Mouse (Mus musculus) erythroblast, embryonic 14.5 days (primary cell): ENCODE data around the gene Efcab9.

Experiments
- GATA1 ChIP-seq: IDR thresholded peaks from 2 replicates; pipeline ENCODE4 v1.6.1; 2012; ENCODE audit warnings: low read length, inconsistent platforms, mixed read lengths
- TAL1 ChIP-seq: IDR thresholded peaks from 3 replicates; pipeline ENCODE4 v1.6.1; 2012; ENCODE audit warnings: low read length, inconsistent platforms, mixed read lengths

DNA sequence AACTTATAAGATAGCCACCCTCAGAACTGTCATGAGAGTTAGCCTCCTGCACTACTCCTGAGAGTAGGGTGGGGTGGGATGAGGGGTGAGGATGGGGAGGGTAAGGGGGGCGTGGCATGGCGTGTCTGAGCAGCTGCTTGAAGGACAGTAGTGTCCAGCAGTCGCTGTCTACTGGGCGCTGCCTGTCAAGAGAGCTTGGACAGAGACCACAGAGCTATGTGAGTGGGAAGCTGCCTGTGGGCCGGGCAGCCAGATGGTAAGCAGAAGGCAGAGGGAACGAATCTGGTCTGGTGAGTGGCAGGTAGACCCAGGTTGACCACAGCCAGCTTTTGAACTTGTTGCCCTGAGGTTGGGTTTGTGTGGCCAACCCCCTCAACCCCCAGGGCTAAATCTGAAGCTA, 8.6 kb upstream of the Efcab9 start:
- TF ChIP-seq TAL1 (no peak), GATA1 (no peak)
